Mouse (Mus musculus) CH12.LX (cell line): Measurements from ENCODE around the gene Brd2. TPM values are rescaled to one million over a fixed set of nuclear protein-coding genes. Genes with fewer than 3 reads are reported as not detected.

ENCODE experiments used
- DNase-seq: peaks from one replicate; pipeline ENCODE4 v3.0.0-alpha.2; 2013; ENCODE audit errors: extremely low read depth
- H3K27ac ChIP-seq: 2 replicates; pipeline ENCODE4 v1.5.1; 2012; ENCODE audit warnings: low read depth, mild to moderate bottlenecking, control low read depth, moderate library complexity; ENCODE audit not compliant: insufficient read depth
- H3K27me3 ChIP-seq: replicated peaks from 2 replicates; pipeline ENCODE3; 2012; ENCODE audit warnings: inconsistent platforms
- H3K36me3 ChIP-seq, 2 experiments: replicated peaks in 1 of 2; 2 replicates each; pipeline versions ENCODE3 to v1.6.1; 2012; ENCODE audit warnings: inconsistent platforms in 1 of 2, low read length in 1 of 2, mild to moderate bottlenecking in 1 of 2, mixed read lengths in 1 of 2, moderate library complexity in 1 of 2; ENCODE audit not compliant: control insufficient read depth in 1 of 2, insufficient read depth in 1 of 2
- H3K4me1 ChIP-seq, 2 experiments: 2 replicates each; pipeline ENCODE4 v1.6.1; 2012; ENCODE audit warnings: inconsistent platforms in 1 of 2, moderate library complexity in 1 of 2; ENCODE audit not compliant: insufficient read depth in 2 of 2, control insufficient read depth in 1 of 2
- H3K4me2 ChIP-seq: 2 replicates; pipeline ENCODE4 v1.6.1; 2012; ENCODE audit warnings: low read depth, mild to moderate bottlenecking, control low read depth; ENCODE audit not compliant: poor library complexity, insufficient read depth, severe bottlenecking
- H3K4me3 ChIP-seq, 3 experiments: fragments of 150-350 bp in 1 of 3; sonication (generic) in 1 of 3; replicated peaks in 1 of 3; 2 replicates each; pipeline versions ENCODE3 to v1.5.1; 2011 to 2012; ENCODE audit warnings: low read depth in 2 of 3, low read length in 2 of 3, mild to moderate bottlenecking in 2 of 3, moderate library complexity in 2 of 3, control low read depth in 1 of 3, improper control_type of control experiment in 1 of 3, inconsistent platforms in 1 of 3, mixed read lengths in 1 of 3; ENCODE audit not compliant: poor library complexity in 1 of 3
- H3K79me2 ChIP-seq: replicated peaks from 2 replicates; pipeline ENCODE4 v1.6.1; 2012; ENCODE audit warnings: mild to moderate bottlenecking, moderate library complexity; ENCODE audit not compliant: control insufficient read depth, poor library complexity, insufficient read depth, severe bottlenecking; ENCODE audit errors: extremely low read depth
- H3K9ac ChIP-seq: 2 replicates; pipeline ENCODE4 v1.6.1; 2012; ENCODE audit warnings: low read depth, mild to moderate bottlenecking, control low read depth, moderate library complexity; ENCODE audit not compliant: insufficient read depth
- H3K9me3 ChIP-seq: replicated peaks from 2 replicates; pipeline ENCODE3; 2012; ENCODE audit warnings: low read length, inconsistent platforms, mixed read lengths
- CHD1 ChIP-seq: IDR thresholded peaks from 2 replicates; pipeline ENCODE4 v1.6.1; 2012; ENCODE audit warnings: low read depth, low read length, improper control_type of control experiment, inconsistent platforms
- CHD2 ChIP-seq: IDR thresholded peaks from 2 replicates; pipeline ENCODE4 v1.6.1; 2011; ENCODE audit warnings: low read length, improper control_type of control experiment
- CTCF ChIP-seq, 2 experiments: IDR thresholded peaks in 1 of 2; conservative IDR thresholded peaks in 1 of 2; 2 replicates each; pipeline ENCODE4 v1.5.1; 2011 to 2012; ENCODE audit warnings: low read depth in 2 of 2, low read length in 2 of 2, improper control_type of control experiment in 1 of 2, inconsistent platforms in 1 of 2, mild to moderate bottlenecking in 1 of 2, moderate library complexity in 1 of 2
- EP300 ChIP-seq: IDR thresholded peaks from 2 replicates; pipeline ENCODE4 v1.6.1; 2011; ENCODE audit warnings: low read length, improper control_type of control experiment
- ETS1 ChIP-seq: conservative IDR thresholded peaks from 2 replicates; pipeline ENCODE4 v1.6.1; 2012; ENCODE audit warnings: low read depth, mild to moderate bottlenecking, inconsistent platforms, low read length, improper control_type of control experiment, moderate library complexity
- GABPA ChIP-seq: IDR thresholded peaks from 2 replicates; pipeline ENCODE4 v1.6.1; 2012; ENCODE audit warnings: low read depth, low read length, improper control_type of control experiment, inconsistent platforms; ENCODE audit not compliant: insufficient replicate concordance
- HCFC1 ChIP-seq: IDR thresholded peaks from 2 replicates; pipeline ENCODE4 v1.6.1; 2012; ENCODE audit warnings: low read depth, mild to moderate bottlenecking, inconsistent platforms, low read length, improper control_type of control experiment
- IRF4 ChIP-seq: IDR thresholded peaks from 2 replicates; pipeline ENCODE4 v1.6.1; 2014; ENCODE audit warnings: low read depth, mild to moderate bottlenecking, inconsistent platforms, low read length, improper control_type of control experiment
- JUN ChIP-seq: IDR thresholded peaks from 2 replicates; pipeline ENCODE4 v1.6.1; 2011; ENCODE audit warnings: low read depth, mild to moderate bottlenecking, low read length, improper control_type of control experiment, moderate library complexity; ENCODE audit not compliant: insufficient read depth
- MAZ ChIP-seq: IDR thresholded peaks from 2 replicates; pipeline ENCODE4 v1.6.1; 2012; ENCODE audit warnings: low read depth, mild to moderate bottlenecking, inconsistent platforms, low read length, improper control_type of control experiment, moderate library complexity
- MEF2A ChIP-seq: IDR thresholded peaks from 2 replicates; pipeline ENCODE4 v1.6.1; 2014; ENCODE audit warnings: low read depth, mild to moderate bottlenecking, inconsistent platforms, low read length, improper control_type of control experiment, borderline replicate concordance
- MYC ChIP-seq: IDR thresholded peaks from 2 replicates; pipeline ENCODE4 v1.6.1; 2011; ENCODE audit warnings: low read depth, mild to moderate bottlenecking, improper control_type of control experiment, low read length
- NRF1 ChIP-seq: IDR thresholded peaks from 2 replicates; pipeline ENCODE4 v1.6.1; 2014; ENCODE audit warnings: low read depth, mild to moderate bottlenecking, inconsistent platforms, low read length, improper control_type of control experiment, moderate library complexity
- POLR2A ChIP-seq: IDR thresholded peaks from 2 replicates; pipeline ENCODE4 v1.6.1; 2011; ENCODE audit warnings: low read depth, mild to moderate bottlenecking, improper control_type of control experiment, low read length
- RAD21 ChIP-seq: IDR thresholded peaks from 2 replicates; pipeline ENCODE4 v1.6.1; 2011; ENCODE audit warnings: low read depth, mild to moderate bottlenecking, low read length, improper control_type of control experiment, moderate library complexity
- SIN3A ChIP-seq: IDR thresholded peaks from 2 replicates; pipeline ENCODE4 v1.6.1; 2012; ENCODE audit warnings: low read length, improper control_type of control experiment, inconsistent platforms
- SMC3 ChIP-seq: IDR thresholded peaks from 2 replicates; pipeline ENCODE4 v1.6.1; 2011; ENCODE audit warnings: low read depth, low read length, improper control_type of control experiment
- TBP ChIP-seq: conservative IDR thresholded peaks from 2 replicates; pipeline ENCODE4 v1.6.1; 2011; ENCODE audit warnings: low read depth, low read length, improper control_type of control experiment
- TCF12 ChIP-seq: IDR thresholded peaks from 2 replicates; pipeline ENCODE4 v1.6.1; 2014; ENCODE audit warnings: low read depth, mild to moderate bottlenecking, inconsistent platforms, low read length, improper control_type of control experiment
- UBTF ChIP-seq: IDR thresholded peaks from 2 replicates; pipeline ENCODE4 v1.6.1; 2012; ENCODE audit warnings: low read depth, mild to moderate bottlenecking, inconsistent platforms, low read length, improper control_type of control experiment, moderate library complexity
- USF2 ChIP-seq: conservative IDR thresholded peaks from 2 replicates; pipeline ENCODE4 v1.6.1; 2011; ENCODE audit warnings: low read depth, low read length, improper control_type of control experiment
- ZC3H11A ChIP-seq: IDR thresholded peaks from 2 replicates; pipeline ENCODE4 v1.6.1; 2012; ENCODE audit warnings: low read depth, mild to moderate bottlenecking, inconsistent platforms, low read length, improper control_type of control experiment
- dilution Hi-C: fragments of 300-500 bp; cut with MboI; formaldehyde crosslinking; loops from 2 replicates; pipeline ENCODE4 v1.14.3; 2020; ENCODE audit warnings: low sequenced_read_pairs; ENCODE audit not compliant: extremely low pct_unique_long_range_greater_than_20kb, extremely low pct_ligation_motif_present
- in situ Hi-C: fragments of 300-500 bp; cut with MboI; formaldehyde crosslinking; loops from 3 replicates; pipeline ENCODE4 v1.14.3; 2019; ENCODE audit warnings: low sequenced_read_pairs, low pct_ligation_motif_present, low pct_unique_long_range_greater_than_20kb, mixed read lengths
- polyA plus RNA-seq: library from polyadenylated mRNA; unstranded; fragments of >175 nt; gene quantifications from 2 replicates; pipeline ENCODE4 v1.2.1, GENCODE M21; 2012; ENCODE audit warnings: low read depth; ENCODE audit not compliant: insufficient read length
- total RNA-seq, 2 experiments: library from RNA; depleted of rRNA; stranded (reverse); fragments of 300-350 nt in 1 of 2; fragments of >200 nt in 1 of 2; gene quantifications; 2 replicates each; pipeline ENCODE4 v1.2.3; 2012 to 2014

Gene Brd2
- total and polyA plus RNA-seq, 3 experiments: 101 to 247 (median 141) TPM

- H3K4me1 ChIP-seq: peaks cover 12 to 50% of the 10 kb centered on the region in 2 experiments
- no peaks in the 10 kb centered on the region for H3K27me3 ChIP-seq
- H3K27ac ChIP-seq: no peak overlapping the region
- no peaks in the 10 kb centered on the region for H3K9me3 ChIP-seq
- no peak for DNase-seq
- H3K9ac ChIP-seq: no peak overlapping the region
- no peak overlapping the region for H3K4me2 ChIP-seq
- no peak for TF ChIP-seq HCFC1
- no peak for TF ChIP-seq POLR2A
- no peak for TF ChIP-seq CTCF (conservative IDR thresholded peaks at IDR 0.05 in 1 of 2, IDR thresholded peaks at IDR 0.05 in 1 of 2; ENCODE audit: low read depth in 2 of 2, low read length in 2 of 2)
- TF ChIP-seq SMC3: no peak
- no peak for TF ChIP-seq ZC3H11A
- no peak for TF ChIP-seq RAD21
- TF ChIP-seq USF2: no peak
- no peak for TF ChIP-seq GABPA
- TF ChIP-seq JUN: no peak
- TF ChIP-seq SIN3A: no peak
- no peak for TF ChIP-seq NRF1
- TF ChIP-seq UBTF: no peak
- TF ChIP-seq MAZ: no peak
- no peak for TF ChIP-seq EP300
- TF ChIP-seq MEF2A: no peak
- no peak for TF ChIP-seq IRF4
- no peak for TF ChIP-seq TBP
- TF ChIP-seq TCF12: no peak
- no peak for TF ChIP-seq ETS1
- TF ChIP-seq MYC: no peak
- no peaks in the 10 kb centered on the region for H3K79me2 ChIP-seq
- no peak overlapping the region for H3K4me3 ChIP-seq
- in situ Hi-C loops: no loop called here
- dilution Hi-C loops: no loop called here
- H3K36me3 ChIP-seq: peaks cover 6 to 39% of the 10 kb centered on the region in 2 experiments
Measured at GRCm38 (mm10) chr17:34140240-34140639, 17.8 kb upstream of the Brd2 start.

GRCm38 (mm10) chr17:34139416-34139815 lies 17.0 kb upstream of the Brd2 start:
- no peak overlapping the region for H3K27ac ChIP-seq
- H3K9me3 ChIP-seq: no peaks in the 10 kb centered on the region
- dilution Hi-C loops: no loop called here
- no peak overlapping the region for H3K9ac ChIP-seq
- TF ChIP-seq CHD1 (no peak), CHD2 (no peak)
- H3K4me2 ChIP-seq: no peak overlapping the region
- in situ Hi-C loops: no loop called here
- peaks cover 9 to 54% of the 10 kb centered on the region in 2 experiments for H3K4me1 ChIP-seq
- peaks cover 6 to 39% of the 10 kb centered on the region in 2 experiments for H3K36me3 ChIP-seq
- no peaks in the 10 kb centered on the region for H3K27me3 ChIP-seq
- DNase-seq: no peak
- no peak overlapping the region for H3K4me3 ChIP-seq
- H3K79me2 ChIP-seq: no peaks in the 10 kb centered on the region
